Mouse (Mus musculus): ENCODE results near the gene Gm29049.
"Not testable (repeated sequence)": the region's sequence is repeated elsewhere in the genome, so short reads cannot be mapped to it uniquely, and the experiment has no call there.

Gm29049 gene

GRCm38 (mm10) chrY:7997068-7997467 is at the start of gene Gm29049:
Gene Gm29049 (minus strand): TSS chrY:7997168.
- DNase-seq = not testable (repeated sequence)
